Mouse (Mus musculus) kidney, postnatal 25 days (tissue): ENCODE data around the gene Vars.
"Not testable (repeated sequence)": the region's sequence is repeated elsewhere in the genome, so short reads cannot be mapped to it uniquely, and the experiment has no call there.

Source experiments
- DNase-seq, 2 experiments: peaks; one replicate each; pipeline ENCODE4 v3.0.0; 2021; ENCODE audit warnings: mixed read lengths in 2 of 2

Gene Vars

GRCm38 (mm10) chr17:34972069-34972749, 28.6 kb upstream of the Vars start, which contains the start of the genes Hspa1a and Hspa1l:
Hspa1a (minus strand) TSS chr17:34972156.
Hspa1l (plus strand) TSS chr17:34972703.
- peak; percentile 90 to 94 for DNase-seq

- DNase-seq, result peak in 1 of 2 experiments; percentile 57
Measured at GRCm38 (mm10) chr17:34975581-34976492, 24.9 kb upstream of the Vars start.

GRCm38 (mm10) chr17:34977000-34977399, 23.8 kb upstream of the Vars start:
- no peak for DNase-seq

GRCm38 (mm10) chr17:34978239-34978638, 22.5 kb upstream of the Vars start:
- DNase-seq, result no peak

GRCm38 (mm10) chr17:34979631-34980030, 21.2 kb upstream of the Vars start:
- no peak for DNase-seq

GRCm38 (mm10) chr17:34980655-34981054, 20.1 kb upstream of the Vars start:
- DNase-seq, result peak; percentile 54 to 63

GRCm38 (mm10) chr17:34981690-34982180, 19.1 kb upstream of the Vars start, which contains the start of gene Lsm2:
Lsm2 (plus strand) TSS chr17:34981862.
- peak; percentile 92 to 96 for DNase-seq

- DNase-seq, result no peak
Measured at GRCm38 (mm10) chr17:34982328-34982727, 18.5 kb upstream of the Vars start.

- DNase-seq, result peak in 1 of 2 experiments; percentile 50
Measured at GRCm38 (mm10) chr17:34984218-34984617, 16.6 kb upstream of the Vars start.

- DNase-seq, result no peak
Measured at GRCm38 (mm10) chr17:34994751-34995150, 6.0 kb upstream of the Vars start.

- peak in 1 of 2 experiments; percentile 15 for DNase-seq
Measured at GRCm38 (mm10) chr17:34995192-34995591, 5.6 kb upstream of the Vars start.

- DNase-seq, result peak in 1 of 2 experiments; percentile 16
Measured at GRCm38 (mm10) chr17:34995927-34996326, 4.9 kb upstream of the Vars start.

- DNase-seq, result peak in 1 of 2 experiments; percentile 26
Measured at GRCm38 (mm10) chr17:34996411-34997141, 4.2 kb upstream of the Vars start.

- DNase-seq, result peak in 1 of 2 experiments; percentile 15
Measured at GRCm38 (mm10) chr17:34997142-34997483, 3.7 kb upstream of the Vars start.

- no peak for DNase-seq
Measured at GRCm38 (mm10) chr17:34998526-34999430, 2.0 kb upstream of the Vars start.

GRCm38 (mm10) chr17:34999871-35000716, 693 bp upstream of the Vars start:
- not testable (repeated sequence) for DNase-seq

- DNase-seq, result no peak
Measured at GRCm38 (mm10) chr17:35001452-35002152, 815 bp downstream of the Vars start.

GRCm38 (mm10) chr17:35002153-35002865, 1.5 kb downstream of the Vars start:
- no peak for DNase-seq
